Mouse (Mus musculus): ENCODE results near the gene Spata17. TPM values are rescaled to one million over a fixed set of nuclear protein-coding genes. Genes with fewer than 3 reads are reported as not detected.

The Spata17 gene
- total RNA-seq, 2 experiments from 2014 or later: not detected

DNA sequence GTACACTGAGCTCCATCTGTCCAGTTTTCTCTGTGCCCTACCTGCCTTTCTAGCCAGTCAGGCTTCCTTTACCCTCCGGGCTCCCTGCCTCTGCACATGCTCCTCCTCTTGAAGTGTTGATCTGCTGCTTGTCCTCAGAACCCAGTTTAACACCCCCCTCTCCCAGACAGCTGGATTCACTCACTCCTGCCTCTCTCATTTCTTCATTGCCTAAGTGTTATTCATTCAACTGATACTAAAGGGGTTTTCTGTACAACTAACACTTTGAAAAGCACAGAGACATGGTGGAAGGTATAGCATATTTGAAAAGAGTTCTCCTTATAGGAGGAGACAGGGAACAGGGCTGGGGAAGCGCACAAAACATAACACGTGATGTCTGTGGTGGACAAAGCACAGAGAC lies 114.1 kb downstream of the Spata17 start:
- no peak for DNase-seq
- intact Hi-C loops (cut with DNase I; ENCODE audit: low total_unique reads): no loop called here

GRCm38 (mm10) chr1:187100624-187101023 lies 114.6 kb downstream of the Spata17 start:
- DNase-seq: no peak
- intact Hi-C loops (cut with DNase I; ENCODE audit: low total_unique reads): no loop called here

DNA sequence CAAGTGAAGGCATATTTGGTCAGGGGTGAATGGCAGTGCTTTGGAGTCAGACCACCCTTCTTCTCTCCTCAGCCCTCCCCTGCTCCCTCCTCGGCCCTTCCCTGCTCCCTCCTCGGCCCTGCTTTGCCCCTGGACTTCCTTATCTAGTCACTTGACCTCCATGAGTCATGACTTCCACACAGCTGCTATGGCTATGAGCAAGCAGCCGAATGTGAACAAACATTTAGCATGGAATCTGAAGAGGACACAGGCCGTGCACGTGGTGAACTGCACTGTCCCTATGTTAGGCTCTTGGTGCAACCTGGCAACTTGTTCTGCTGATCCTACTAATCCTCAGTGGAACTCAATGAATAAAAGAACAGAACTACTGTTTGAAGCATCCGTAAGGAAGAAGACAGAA lies 117.0 kb downstream of the Spata17 start:
- no peak for DNase-seq
- intact Hi-C loops (cut with DNase I; ENCODE audit: low total_unique reads): no loop called here

GRCm38 (mm10) chr1:187092546-187092945 lies 122.7 kb downstream of the Spata17 start:
- no peak for DNase-seq
- intact Hi-C loops (cut with DNase I; ENCODE audit: low total_unique reads): no loop called here

GRCm38 (mm10) chr1:187088660-187089395 lies 126.4 kb downstream of the Spata17 start:
- intact Hi-C loops (cut with DNase I; ENCODE audit: low total_unique reads): no loop called here
- no peak for DNase-seq

GRCm38 (mm10) chr1:187086027-187086426 lies 129.2 kb downstream of the Spata17 start:
- intact Hi-C loops (cut with DNase I; ENCODE audit: low total_unique reads): no loop called here
- DNase-seq: no peak

DNA sequence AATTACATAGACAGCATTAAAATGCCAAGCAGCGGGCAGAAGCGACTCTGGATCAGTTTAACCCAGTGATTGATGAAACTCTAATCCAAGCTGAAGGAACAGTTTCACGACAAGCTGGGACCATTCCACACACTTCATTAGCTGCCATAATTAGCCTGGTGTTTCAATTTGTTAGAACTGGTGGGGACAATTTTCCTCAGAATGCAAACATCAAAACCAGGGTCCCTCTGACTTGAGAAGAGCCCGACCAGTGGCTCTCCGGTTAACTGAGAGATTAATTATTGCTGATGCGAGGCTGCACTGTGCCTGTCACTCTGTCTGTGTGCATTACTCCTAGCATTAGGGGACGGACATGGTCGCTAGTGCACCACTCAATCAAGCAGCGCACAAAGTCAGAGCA lies 137.9 kb downstream of the Spata17 start:
- intact Hi-C loops (cut with DNase I; ENCODE audit: low total_unique reads): no loop called here
- DNase-seq: no peak

DNA sequence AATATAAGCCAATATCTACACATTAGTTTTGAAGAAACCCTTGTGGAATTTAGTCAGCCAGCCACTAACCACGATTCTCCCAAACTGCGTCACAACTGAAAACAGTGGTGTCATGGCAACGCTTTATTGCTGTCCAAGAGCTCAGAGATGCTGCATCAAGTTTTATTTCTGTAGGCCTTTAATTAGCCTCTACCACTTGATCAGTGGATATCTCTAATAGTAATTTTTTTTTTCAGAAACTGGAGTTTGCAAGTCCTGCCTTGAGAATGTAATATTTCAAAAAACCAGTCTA lies 138.3 kb downstream of the Spata17 start:
- intact Hi-C loops (cut with DNase I; ENCODE audit: low total_unique reads): no loop called here
- no peak for DNase-seq

DNA sequence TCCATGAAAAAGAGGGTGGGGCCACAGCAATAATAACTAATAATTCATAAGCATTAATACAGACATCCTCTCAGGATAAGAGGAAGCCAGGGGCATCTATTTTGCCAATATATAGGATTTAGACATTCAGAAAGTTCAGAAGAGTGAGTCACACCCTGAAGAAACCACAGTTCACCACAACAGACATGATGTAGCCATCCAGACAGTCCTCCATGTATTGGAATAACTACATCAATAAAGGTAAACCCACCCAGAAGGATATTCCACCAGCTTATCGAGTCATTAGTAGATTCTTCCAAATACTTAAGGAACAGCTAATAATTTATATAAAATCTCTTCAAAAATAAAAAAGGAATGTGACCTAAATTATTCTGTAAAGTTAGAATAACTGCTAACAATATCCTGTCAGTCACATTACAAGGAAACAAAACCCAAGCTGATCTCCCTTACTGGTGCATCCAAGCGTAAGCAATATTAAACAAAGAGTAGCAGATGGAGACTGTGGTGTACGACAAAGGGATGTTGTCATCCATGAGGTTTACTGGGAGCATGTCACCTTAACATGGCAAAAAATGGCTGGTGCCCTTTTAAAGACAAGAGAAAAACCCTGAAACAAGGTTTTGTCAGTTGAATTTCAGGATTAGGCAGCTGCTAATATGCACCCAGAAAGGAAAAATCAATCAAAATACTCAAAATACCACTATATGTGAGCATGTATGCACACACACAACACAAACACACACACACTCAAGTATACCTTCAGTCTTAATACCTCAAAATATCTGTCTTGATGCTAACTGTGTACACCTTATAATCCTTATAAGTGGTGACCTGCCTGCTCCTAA lies 138.8 kb downstream of the Spata17 start:
- intact Hi-C loops (cut with DNase I; ENCODE audit: low total_unique reads): no loop called here
- DNase-seq: no peak

DNA sequence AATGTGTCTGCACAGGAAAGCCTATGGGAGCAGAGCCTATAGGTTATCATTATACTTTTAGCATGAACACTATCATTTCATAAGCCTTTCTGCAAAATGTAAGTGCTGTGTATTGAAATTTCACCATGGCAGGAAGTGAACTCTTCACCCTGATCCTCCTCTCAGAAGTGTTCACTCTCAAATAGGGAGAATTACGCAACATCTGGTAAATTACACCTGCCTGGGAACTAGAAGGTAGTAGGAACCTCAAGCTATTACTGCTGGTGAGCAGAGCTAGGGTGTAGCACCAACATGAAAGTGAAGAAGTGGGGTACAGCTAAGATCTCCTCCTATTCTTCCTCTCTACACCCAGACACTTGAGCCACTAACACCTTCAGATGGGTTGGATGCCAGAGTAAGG lies 155.4 kb downstream of the Spata17 start:
- DNase-seq: no peak
- intact Hi-C loops (cut with DNase I; ENCODE audit: low total_unique reads): no loop called here

DNA sequence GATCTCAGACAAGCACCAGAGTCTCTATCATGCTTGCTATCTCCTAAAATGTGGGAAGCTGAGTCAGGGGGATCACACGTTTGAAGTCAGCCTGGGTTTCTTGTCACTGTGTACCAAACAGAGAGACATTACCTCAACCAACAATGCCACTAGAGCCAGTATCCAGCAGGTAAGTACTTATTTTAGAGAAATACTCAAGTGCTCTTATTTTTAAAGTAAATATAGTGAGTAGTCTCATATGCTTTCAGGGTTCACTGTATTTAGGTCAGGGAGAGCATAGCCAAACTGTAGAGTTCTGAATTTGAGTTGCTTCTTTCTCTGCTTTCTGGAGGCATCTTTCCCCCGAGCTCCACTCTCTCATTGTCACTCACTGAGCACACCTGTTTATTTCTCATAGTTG lies 160.9 kb downstream of the Spata17 start:
- DNase-seq: no peak
- intact Hi-C loops (cut with DNase I; ENCODE audit: low total_unique reads): no loop called here

- no peak for DNase-seq
- intact Hi-C loops (cut with DNase I; ENCODE audit: low total_unique reads): no loop called here
These were observed 161.4 kb downstream of the Spata17 start for GRCm38 (mm10) chr1:187053862-187054261.

- intact Hi-C loops (cut with DNase I; ENCODE audit: low total_unique reads): no loop called here
- no peak for DNase-seq
These were observed 162.7 kb downstream of the Spata17 start for GRCm38 (mm10) chr1:187052532-187052931.

- intact Hi-C loops (cut with DNase I; ENCODE audit: low total_unique reads): no loop called here
- no peak for DNase-seq
These were observed 164.0 kb downstream of the Spata17 start for GRCm38 (mm10) chr1:187051296-187051695.

- DNase-seq: no peak
- intact Hi-C loops (cut with DNase I; ENCODE audit: low total_unique reads): no loop called here
These were observed 166.5 kb downstream of the Spata17 start for GRCm38 (mm10) chr1:187048681-187049288.

- intact Hi-C loops (cut with DNase I; ENCODE audit: low total_unique reads): no loop called here
- DNase-seq: no peak
These were observed 170.5 kb downstream of the Spata17 start for GRCm38 (mm10) chr1:187044726-187045125.

DNA sequence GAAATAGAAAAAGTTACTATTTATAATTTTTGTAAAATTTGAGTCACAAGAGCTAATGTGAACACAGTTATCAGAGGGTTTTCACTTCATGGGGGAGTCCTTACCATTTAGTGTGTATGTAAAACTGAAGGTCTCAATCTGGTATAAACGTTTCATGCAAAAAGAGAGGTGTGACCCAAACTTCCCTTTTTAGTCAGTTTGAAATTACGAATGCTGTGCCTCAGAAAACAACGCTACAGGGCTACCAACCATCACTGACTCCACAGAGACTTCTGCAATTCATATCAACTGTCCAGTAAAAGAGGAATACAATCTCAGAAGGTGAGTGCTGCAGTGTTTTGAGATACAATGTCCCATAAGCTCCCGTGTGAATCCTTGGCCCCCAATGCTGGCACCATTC lies 175.5 kb downstream of the Spata17 start:
- intact Hi-C loops (cut with DNase I; ENCODE audit: low total_unique reads): no loop called here

GRCm38 (mm10) chr1:187035785-187036184 lies 179.5 kb downstream of the Spata17 start:
- no peak for DNase-seq

More for the DNA sequence above, 175.5 kb downstream of the Spata17 start:
- DNase-seq: no peak

DNA sequence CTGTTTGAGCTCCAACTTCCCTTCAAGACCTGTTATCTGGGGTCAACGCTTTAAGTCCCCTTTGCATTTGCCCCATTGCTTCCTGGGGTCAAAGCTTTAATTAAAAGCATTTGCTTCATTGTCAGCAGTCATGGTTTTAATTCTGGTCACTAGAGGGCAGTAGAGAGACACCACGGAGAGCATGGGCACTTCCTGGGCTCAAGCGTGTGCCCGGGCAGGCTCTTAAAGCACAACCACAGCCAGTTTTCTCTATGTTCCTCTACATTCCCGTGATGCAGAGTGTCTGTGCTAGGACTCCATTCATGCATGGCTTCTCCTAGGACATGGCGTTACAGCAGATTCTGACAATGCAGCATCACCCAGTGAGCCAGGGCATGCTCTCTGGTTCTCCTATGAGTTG lies 183.5 kb downstream of the Spata17 start:
- no peak for DNase-seq
- intact Hi-C loops (cut with DNase I; ENCODE audit: low total_unique reads): no loop called here

More at GRCm38 (mm10) chr1:187035785-187036184, 179.5 kb downstream of the Spata17 start:
- intact Hi-C loops (cut with DNase I; ENCODE audit: low total_unique reads): no loop called here

DNA sequence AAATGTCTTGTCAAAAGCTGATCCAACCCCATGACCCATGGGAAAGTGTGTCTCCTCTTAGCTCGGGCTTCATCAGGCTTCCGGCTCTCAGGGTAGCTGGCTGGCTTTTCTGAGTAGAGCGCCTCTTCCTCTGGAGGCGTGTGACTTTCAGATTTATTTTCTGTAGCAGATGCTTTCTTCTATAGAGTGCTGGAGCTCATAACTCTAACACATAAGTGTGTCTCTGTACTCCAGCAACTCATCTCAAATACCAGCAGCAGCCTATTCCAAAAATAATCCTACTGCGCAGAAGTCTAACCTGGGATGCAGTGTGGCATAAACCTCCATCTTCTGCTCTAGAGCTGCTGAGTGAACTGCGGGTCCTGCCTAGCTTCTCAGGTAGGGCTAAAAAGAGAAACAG lies 186.4 kb downstream of the Spata17 start:
- intact Hi-C loops (cut with DNase I; ENCODE audit: low total_unique reads): no loop called here

GRCm38 (mm10) chr1:187020011-187020410 lies 195.3 kb downstream of the Spata17 start:
- DNase-seq: no peak
- intact Hi-C loops (cut with DNase I; ENCODE audit: low total_unique reads): no loop called here

More for the DNA sequence above, 186.4 kb downstream of the Spata17 start:
- DNase-seq: no peak

Measured in gastrocnemius, postnatal 14 days (tissue).